Mouse (Mus musculus) thymus, postnatal 36 days (tissue): Measurements from ENCODE around the gene Itga1.

Experiments
- DNase-seq, 2 experiments: peaks; one replicate each; pipeline ENCODE4 v3.0.0; 2022; ENCODE audit warnings: mixed read lengths in 2 of 2

Gene Itga1

DNA sequence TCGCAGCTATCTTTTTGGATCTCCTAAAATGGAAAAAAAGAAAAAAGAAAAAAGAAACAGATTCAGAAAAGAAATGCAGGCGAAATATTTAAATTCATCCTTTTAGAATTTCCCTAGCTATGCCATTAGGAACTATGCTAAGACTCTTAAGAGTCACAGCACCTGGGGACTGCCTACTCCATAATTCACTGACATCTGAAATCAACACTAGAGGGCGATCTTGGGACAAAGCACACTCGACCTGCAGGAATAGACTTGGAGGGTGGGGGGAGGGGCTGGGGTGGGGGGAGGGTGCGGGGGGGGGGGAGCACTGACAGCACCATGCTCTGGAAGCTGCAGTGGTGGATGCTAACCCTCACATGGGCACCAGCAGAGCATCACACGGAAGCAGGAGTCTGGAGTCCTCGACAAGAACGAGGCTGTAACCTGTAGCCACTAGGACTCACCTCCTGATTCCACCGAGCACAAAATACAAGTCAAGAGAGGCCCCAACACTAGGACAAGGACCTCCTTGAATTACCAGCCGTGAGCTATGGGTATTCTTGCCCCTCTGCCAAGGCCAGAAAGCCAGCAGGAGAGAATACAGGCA lies 120.8 kb downstream of the Itga1 start:
- no peak for DNase-seq

DNA sequence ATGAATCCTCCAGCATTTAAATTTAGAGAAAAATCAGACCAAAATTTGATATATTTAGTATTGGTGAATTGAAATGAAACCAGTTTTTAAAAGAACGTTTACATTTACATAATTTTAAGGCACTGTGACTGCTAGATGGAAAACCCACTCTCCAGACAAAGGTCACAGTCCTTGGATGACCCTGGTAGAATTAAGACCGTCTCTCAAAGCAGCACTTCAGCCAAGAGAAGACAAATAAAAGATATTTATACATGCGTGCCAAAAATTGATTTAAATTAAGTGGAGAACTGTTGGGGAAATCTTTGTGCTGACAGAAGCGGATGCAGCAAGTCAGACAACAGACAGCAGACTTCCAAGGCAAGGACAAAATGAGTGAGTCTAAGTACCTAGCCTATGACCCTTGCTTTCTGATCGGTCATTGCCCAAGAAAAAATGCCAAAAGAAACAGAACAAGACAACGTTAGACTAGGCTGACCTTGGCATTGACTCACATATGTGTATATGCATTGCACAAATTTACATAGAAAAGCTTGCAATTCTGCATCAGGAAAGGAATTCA lies 127.2 kb downstream of the Itga1 start:
- no peak for DNase-seq

DNA sequence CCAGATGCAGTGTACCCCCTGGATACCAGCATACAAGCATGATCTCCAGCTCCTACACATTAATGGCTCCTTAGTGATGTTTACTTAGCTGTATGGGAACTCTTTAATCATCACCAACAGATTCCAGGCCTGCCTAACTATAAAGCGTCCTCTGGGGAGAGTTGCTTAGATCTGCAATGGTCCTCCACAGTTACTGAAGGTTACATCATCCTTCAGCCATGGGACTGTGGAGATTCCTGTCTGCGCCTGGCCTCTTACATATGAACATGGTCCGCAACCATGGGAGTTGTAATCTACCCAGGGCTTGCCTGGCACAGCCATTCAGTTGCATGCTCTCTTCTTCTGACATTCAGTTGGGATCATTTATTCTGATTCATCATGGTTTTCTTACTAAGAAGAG lies 129.9 kb downstream of the Itga1 start:
- DNase-seq: no peak

DNA sequence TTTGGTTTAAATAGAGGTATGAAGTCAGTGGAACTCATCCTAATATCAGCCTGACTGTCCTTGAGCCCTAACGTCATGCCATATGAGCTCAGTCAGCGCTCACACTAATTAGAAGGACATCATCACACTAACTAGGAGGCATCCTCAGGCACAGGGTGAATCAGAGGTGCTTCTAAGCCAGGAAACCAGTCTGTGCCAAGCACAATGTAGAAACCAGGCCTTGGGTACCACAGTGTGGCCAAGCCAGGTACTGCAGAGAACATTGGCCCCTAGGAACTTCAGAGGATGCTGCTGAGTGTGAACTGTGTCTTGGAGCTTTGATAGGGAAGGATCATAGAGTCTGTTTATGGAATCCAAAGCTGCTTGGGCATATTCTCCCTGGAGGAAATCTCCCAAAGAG lies 137.5 kb downstream of the Itga1 start:
- peak; percentile 60 to 65 for DNase-seq

DNA sequence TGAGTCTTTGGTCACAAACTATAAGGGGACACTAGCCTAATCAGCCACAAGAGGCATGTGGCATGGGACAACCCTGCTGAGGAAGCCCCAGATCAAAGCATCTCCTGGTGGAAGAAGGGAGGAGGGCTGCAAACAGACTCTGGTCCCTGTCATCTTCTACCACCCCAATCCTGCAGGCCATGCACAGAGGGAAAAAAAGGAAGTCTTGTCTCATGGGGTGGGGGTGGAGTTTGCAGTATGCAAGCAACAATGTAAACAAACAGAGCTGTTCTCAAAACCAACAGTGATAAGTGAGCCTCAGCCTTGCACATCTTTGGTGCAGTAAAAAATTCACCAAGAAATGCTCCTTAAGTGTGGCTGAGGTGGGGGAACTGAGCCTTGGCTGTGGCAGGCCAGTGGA lies 147.2 kb downstream of the Itga1 start:
- no peak for DNase-seq

DNA sequence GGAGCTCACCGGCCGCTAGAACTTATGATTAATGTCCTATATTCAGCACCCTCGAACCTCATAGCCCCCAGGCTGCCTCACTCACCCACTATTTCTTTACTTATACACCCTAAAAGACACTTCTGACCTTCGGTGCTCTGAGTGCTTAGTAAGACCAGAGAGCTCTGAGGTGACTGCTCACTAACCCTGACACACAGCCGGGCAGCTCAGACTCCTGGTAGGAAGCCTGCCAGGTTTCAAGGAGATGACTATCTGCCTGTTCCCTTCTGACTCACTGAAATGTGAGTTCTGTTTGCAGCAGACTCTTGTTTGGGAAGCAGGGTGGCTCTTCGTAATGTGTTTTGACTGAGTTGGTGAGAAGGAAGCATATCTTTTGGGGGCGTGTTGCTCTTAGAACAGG lies 168.2 kb downstream of the Itga1 start:
- no peak for DNase-seq

DNA sequence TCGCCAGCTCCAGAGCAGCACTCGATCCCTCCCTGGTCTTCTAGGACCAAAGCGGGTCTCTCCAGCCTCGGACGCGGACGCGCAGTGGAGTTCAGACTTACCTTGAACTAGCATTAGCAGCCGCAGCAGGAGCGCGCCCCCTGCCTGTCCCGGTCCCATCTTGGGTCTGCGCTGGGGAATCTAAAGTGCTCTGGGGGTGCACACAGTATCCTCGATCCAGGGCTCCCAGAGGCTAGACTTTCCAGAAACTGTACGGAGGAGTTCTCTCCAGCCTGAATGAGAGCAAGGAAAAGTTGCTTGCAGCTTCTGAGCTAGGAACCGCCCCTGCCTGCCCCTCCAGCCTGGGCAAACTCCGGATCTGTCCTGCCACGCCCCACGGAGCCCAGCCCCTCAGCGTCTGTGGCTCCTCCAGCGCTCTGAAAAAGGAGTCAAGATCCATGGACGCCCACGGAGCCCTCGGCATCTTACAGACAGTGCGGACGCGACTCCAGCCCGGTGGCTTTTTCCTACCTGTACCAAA lies 169.9 kb downstream of the Itga1 start, which contains the start of gene Itga2:
Gene Itga2 (minus strand): TSS at position 326 of the 520 bp plus-strand sequence.
- peak; percentile 60 to 62 for DNase-seq

DNA sequence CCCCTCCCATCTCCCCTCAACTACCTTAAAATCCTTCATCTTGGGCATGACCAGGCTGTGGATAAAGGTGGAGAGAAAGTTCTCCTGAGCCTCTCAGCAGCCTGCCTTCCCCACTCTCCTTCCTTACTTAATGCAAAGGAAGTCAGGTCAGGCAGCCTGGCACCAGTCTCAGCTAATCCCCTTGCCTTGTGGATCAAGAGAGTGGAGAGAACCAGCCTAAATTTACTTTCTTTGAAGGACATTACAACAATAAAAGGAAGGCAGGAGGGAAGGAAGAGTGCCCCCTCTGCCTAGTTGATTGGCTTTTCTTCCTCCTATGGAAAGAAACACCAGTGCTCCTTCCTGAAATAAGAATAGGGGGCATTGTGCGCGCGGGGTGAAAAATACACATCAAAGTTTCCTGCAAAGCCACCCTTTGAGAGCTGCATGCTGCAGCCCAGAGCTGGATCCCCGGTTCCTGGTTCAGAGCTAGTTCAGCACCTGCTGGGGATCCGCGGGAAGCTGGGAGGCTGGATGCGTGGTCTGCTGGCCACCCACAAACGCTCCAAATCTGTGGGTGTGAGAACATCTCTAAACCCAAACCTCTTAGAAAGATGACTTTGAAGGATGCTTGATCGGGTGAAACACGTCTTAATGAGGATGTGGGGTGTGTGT lies 170.6 kb downstream of the Itga1 start:
- peak in 1 of 2 experiments; percentile 5 for DNase-seq

DNA sequence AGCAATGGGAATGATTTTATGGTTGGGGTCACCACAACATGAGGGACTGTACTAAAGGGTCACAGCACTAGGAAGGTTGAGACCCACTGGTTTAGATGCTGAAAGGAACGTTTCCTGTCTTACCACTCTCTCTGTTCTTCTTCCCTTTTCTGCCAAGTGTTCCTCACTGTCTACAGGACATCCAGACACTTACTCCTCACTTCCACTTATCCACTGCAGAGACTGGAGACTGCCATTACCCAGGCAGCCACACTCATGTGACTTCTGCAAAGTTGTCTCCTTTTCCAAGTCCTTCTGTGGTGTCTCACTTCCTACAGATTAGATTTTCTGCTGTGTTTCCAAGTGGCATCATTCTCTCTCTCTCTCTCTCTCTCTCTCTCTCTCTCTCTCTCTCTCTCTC lies 177.0 kb downstream of the Itga1 start:
- DNase-seq: no peak

DNA sequence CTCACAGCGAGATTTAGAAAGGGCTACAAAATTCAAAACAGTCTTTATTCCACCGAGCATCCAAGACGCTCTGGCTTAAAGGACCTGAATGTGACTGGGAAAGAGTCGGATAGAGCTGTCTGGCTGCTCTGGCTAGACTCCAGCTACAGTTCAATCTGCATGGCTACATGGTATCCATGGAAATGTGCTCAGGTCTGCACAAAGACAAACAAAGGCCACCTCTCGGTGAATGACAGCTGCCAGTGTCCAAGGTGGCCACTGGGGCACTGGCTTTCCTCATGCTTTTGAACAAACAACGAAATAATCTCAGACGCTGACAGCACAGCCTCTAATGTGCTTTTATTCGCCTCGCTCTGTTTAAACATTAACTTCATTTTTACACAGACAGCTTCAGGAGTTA lies 178.4 kb downstream of the Itga1 start:
- DNase-seq: no peak

DNA sequence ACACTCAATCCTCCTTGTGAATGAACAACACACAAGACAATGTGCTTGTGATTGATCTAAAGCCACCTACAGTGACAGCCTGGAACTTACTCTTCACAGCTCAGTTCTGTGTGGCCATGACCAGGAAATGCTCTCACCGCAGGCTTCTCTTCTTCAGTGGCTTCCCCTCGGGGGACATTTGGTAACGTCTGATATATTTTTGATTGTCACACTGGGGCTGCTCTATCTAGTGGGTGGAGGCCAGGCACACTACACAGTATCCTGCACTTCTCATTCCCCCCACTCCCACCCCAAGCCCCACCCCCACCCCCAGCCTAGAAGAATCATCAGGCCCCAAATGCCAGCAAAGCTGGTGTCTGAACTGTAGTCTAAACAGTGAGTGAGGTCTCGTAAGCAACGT lies 186.0 kb downstream of the Itga1 start:
- DNase-seq: peak in 1 of 2 experiments; percentile 6

DNA sequence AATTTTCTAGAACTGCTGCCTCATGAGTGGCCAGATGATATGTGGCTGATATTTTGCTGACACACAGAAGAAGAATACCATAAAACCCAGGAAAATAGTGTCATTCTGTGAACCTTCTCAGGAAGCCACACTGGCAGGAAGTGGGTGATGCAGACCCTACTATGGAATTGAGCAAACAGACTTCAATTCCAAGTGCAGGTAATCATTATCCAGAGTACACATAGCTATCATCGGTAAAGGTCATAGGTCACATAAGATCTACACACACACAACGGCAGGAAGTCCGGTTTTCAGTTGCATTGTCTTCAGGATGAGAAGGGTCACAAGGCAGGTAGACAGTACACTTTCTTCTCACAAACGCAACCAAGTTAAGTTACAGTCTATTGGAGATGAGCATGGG lies 186.8 kb downstream of the Itga1 start:
- DNase-seq: no peak

DNA sequence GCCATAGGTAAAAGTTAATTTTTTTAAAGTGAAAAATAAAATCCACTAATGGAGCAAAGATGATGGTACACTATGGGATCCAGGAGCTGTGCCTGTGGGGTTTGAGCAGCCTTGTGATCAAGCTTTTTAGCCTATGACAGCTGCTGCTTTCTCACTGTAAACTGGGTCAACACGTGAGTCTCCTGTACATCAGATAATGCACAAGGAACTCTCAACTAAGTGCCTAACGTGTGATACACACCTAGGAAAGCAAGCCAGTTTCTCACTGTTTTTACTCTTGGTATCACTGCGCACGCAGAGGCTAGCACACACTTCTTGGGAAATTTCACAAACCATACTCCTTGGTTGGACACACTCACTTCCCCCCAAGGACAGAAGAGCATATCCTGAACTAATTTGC lies 187.2 kb downstream of the Itga1 start:
- DNase-seq: no peak

DNA sequence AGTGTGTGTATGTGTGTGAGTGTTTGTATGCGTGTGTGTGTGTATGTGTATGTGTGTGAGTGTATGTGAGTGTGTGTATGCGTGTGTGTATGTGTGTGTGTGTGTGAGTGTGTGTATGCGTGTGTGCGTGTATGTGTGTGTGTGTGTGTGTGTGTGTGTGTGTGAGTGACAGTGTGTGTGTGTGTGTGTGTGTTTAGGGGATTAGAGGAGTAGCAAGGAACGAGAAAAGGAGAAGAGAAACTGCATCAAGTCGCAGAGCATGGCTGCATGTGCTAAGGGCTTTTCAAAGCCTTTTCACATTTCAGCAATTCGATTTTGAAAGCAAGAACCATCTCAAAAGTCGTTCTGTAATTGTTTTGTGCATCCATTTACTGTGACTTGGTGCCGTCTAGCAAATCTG lies 191.1 kb downstream of the Itga1 start:
- no peak for DNase-seq

DNA sequence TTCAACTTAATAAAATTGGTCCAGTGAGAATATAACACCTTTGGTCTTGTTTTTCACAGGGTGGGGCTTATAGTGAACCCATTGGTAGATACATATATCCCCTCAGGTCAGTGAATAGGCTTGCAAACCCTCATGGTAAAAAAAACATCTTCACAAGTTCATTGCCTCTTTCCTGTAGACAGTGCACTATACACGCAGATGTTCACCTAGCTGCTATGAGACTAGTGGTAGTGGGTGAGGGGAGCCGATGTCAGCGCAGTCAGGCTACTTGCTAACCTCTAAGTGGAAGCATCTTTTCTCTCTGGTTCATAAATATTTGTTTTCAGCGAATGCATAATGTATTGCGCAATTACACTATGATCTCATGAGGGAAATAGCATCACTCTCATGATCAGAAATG lies 192.2 kb downstream of the Itga1 start:
- no peak for DNase-seq

DNA sequence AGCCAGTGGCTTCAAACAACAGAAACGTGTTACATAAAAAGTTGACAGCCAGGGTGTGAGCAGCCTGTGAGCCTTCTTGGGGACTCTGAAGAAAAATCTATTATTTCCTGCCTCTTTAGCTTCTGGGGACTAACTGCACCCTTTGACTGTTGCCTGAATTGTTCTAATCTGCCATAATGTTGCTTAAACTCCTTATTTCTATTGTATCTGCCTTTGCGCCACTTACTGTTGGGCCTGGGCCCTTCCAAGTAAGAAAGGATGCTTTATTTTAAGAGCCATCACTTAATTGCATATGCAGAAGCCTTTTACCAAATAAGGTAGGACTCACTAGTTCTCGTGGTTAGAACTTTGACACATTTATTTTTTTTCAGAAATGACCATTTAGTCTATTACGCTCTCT lies 193.9 kb downstream of the Itga1 start:
- DNase-seq: no peak
